Mouse (Mus musculus) erythroblast, embryonic 14.5 days (primary cell): ENCODE results near the gene Pgc.

ENCODE experiments used
- GATA1 ChIP-seq: IDR thresholded peaks from 2 replicates; pipeline ENCODE4 v1.6.1; 2012; ENCODE audit warnings: low read length, inconsistent platforms, mixed read lengths
- TAL1 ChIP-seq: IDR thresholded peaks from 3 replicates; pipeline ENCODE4 v1.6.1; 2012; ENCODE audit warnings: low read length, inconsistent platforms, mixed read lengths

GRCm38 (mm10) chr17:47678702-47679101, 47.9 kb upstream of the Pgc start:
- no peak for TF ChIP-seq GATA1
- no peak for TF ChIP-seq TAL1
